Mouse (Mus musculus): ENCODE measurements at regions not wholly inside any gene's neighbourhood (a gene's known extent, or its start where the extent isn't known, plus 50 kb on each side); places are given as distances from the start of the nearest gene placed in this dataset.

GRCm38 (mm10) chr17:65015731-65016130 is 179.9 kb upstream of the 4930583I09Rik start:
- no peak for DNase-seq (ENCODE audit: low spot score in 2 of 2)

GRCm38 (mm10) chr17:65014682-65015081 is 178.8 kb upstream of the 4930583I09Rik start:
- no peak for DNase-seq (ENCODE audit: low spot score in 2 of 2)

DNA sequence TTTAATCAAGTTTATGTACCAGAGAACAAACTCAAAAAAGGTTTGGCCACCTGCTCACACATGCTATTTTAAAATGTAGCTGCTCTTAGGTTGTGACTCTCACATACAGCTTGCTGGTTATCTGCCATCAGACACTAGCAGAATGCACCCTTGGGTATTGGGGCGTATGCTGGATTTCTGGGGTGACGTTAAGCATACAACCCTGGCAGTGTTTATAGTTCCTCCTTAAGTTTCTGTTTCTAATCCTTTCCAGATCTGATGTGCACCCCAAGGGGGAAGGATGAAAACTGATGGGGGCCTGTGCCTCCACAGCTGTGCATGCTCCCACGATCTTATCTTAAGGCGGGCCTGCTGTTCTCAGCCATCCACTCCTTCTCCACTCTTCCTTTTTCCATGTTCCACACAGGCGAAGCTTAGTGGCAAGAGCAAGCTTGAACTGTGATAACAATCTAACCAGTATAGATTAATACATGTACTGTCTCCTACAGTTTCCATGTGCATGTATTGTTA is 164.8 kb upstream of the 4930583I09Rik start:
- DNase-seq (ENCODE audit: low spot score in 2 of 2): no peak

DNA sequence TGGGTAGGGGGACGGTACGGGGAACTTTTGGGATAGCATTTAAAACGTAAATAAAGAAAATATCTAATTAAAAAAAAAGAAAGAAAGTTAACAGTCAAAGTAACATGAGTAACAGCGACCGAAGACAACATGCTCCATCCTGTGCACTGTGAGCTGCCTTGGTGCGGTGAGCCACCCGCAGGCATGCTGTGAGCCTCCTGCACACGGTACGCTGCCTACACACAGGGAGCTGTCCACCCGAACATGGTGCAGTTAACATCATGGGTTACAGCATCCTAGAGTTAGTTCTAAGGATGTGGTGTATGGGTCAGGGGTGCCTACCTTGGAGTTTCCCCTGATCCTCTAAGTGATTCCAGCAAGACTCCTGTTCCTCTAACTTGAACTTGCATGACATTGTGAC is 158.6 kb upstream of the 4930583I09Rik start:
- DNase-seq (ENCODE audit: low spot score in 2 of 2): no peak

- no peak for DNase-seq (ENCODE audit: low spot score in 2 of 2)
Observed at GRCm38 (mm10) chr17:64991262-64991661, 155.4 kb upstream of the 4930583I09Rik start.

DNA sequence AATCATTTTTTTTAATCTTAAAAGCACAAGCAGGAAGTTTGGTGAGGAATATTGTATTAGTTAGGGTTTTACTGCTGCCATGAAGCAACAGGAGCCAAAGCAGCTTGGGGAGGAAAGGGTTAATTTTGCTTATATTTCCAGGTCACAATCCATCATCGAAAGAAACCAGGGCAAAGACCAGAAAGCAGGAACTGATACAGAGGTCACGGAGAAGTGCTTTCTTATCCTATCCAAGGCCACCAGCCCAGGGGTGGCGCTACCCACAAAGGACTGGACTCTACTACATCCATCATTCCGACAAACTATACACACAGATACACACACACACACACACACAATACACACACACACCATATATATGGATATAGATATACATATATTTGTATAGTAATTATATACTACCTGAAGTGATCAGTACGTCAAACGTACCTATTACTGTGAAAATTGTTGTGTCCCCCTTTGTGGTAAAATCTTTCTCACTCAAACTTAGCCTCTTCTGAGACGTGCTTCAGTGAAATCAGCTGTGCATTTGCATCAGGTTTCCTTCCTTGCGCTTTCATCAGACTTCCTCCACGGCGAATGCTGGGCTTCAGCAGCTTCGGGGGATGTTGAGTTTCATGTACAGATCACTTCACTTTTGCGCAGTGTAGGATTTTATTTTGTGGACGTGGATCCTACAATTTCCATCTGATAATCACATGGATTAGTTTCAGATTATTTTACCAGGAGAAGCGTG is 148.6 kb upstream of the 4930583I09Rik start:
- DNase-seq (ENCODE audit: low spot score in 2 of 2): no peak

DNA sequence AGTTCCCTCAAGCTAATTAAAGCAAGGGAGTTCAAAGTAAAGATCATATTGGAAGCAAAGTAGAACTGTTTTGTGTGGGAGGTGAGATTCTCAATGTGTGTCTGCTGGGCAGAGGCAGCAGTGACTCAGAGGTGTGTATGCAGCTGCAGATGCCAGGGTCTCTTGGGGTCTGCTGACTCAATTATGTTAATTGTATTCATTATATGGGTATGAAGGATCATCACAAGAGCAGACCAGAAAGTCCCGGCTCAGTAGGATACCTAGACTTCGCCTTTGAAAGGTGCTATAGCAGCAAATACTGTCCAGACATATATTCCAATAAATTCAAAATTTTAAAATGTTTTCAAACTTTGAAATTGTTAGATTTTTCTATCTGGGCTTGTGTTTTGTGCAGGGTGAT is 147.6 kb upstream of the 4930583I09Rik start:
- DNase-seq (ENCODE audit: low spot score in 2 of 2): peak in 1 of 2 experiments; percentile 3

- no peak for DNase-seq (ENCODE audit: low spot score in 2 of 2)
Observed at GRCm38 (mm10) chr17:64964153-64964552, 128.3 kb upstream of the 4930583I09Rik start.

GRCm38 (mm10) chr17:64961887-64962286 is 126.0 kb upstream of the 4930583I09Rik start:
- DNase-seq (ENCODE audit: low spot score in 2 of 2): no peak

DNA sequence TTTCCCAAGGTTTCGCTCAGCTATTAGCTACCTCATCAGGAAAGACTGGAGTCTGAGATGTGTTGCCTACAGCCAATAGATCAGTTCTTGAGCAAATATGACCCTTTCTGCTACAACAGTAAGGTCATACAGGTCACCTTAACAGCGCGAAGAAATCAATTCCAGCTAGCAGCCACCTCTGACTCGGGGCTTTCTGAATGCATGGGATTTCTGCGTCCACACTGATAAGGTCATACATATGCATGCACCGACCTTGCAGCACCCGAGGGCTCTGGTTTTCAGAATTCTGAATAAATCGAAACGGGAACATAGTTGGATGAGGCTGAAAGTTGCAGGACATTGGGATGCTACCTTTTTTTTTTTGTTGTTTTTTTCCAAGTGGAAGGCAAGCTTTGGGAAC is 121.6 kb upstream of the 4930583I09Rik start:
- no peak for DNase-seq (ENCODE audit: low spot score in 2 of 2)

- DNase-seq (ENCODE audit: low spot score in 2 of 2): no peak
Observed at GRCm38 (mm10) chr17:64956506-64956905, 120.6 kb upstream of the 4930583I09Rik start.

DNA sequence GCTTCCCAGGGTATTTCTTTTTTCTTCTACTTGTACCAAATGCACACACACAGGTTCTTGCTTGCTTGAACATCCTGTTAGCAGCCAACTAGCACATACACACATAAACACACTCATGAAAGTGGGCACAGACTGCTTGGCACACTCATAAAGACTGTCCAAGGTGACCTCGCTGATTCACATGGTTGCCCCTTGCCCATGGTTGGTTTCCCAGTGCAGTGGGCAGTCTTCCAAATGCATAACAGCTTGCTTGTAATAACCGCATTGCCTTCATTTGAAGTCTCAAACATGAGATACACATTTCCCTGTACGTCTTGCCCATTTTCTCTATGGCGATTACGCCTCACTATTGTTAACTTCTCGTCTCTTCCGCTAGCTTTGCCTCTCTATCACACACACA is 117.4 kb upstream of the 4930583I09Rik start:
- no peak for DNase-seq (ENCODE audit: low spot score in 2 of 2)

- DNase-seq (ENCODE audit: low spot score in 2 of 2): no peak
Observed at GRCm38 (mm10) chr17:64951625-64951940, 115.7 kb upstream of the 4930583I09Rik start.

GRCm38 (mm10) chr17:64950802-64951624 is 115.1 kb upstream of the 4930583I09Rik start:
- DNase-seq (ENCODE audit: low spot score in 2 of 2): no peak

DNA sequence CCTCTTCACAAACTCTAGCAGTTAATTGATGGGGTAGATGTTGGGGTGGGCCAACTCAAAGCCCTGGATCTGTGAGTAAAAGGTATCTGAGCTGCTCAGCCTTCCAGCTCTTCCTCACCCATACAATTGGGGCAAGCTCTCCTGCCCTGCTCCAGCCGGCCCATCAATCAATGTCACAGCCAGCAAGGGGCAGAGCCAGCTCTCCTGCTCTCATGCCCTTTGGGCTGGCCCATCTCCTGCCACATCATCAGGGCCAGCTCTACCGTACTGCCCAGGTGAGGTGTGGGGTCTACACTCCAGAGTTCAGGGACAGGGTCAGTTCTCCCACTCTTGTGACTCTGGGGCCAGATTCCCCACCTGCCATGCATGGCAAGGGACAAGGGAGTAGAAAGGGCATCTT is 107.3 kb upstream of the 4930583I09Rik start:
- no peak for DNase-seq (ENCODE audit: low spot score in 2 of 2)

DNA sequence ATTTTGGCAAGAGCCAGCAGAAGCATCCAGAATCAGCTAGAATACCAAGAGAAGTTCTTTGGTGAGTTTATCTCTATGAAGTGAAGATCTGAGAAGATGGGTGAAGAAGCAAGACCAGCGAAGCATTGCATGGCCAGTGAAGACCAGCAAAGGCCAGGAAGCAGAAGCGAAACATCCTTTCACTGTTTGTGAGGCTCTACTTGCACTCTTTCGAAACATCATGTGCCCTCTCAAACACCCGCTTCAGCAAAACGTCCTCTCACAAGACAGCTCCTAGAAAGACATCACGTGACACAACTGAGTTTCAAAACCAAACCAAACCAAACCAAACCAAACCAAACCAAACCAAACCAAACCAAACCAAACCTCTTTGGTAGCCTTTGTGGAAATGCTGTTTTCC is 105.7 kb upstream of the 4930583I09Rik start:
- DNase-seq (ENCODE audit: low spot score in 2 of 2): no peak

DNA sequence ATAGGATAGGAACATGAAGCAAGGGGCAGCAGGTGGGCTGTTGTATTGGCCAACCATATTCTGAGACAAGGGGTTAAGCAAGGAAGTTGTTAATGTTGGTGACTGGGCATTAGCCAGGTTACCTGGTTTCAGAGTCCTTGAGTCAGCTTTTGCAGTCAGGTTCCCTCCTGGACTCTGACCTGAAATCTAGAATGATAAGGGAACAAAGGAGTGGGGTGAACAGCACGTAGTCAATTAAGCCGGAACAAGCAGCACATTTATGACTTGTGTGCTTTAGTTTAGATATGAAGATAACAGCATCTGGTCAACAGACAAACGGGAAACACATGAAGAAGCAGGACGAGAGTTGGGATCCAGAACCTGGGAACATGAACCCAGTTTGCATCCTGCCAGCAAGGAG is 99.8 kb upstream of the 4930583I09Rik start:
- no peak for DNase-seq (ENCODE audit: low spot score in 2 of 2)

DNA sequence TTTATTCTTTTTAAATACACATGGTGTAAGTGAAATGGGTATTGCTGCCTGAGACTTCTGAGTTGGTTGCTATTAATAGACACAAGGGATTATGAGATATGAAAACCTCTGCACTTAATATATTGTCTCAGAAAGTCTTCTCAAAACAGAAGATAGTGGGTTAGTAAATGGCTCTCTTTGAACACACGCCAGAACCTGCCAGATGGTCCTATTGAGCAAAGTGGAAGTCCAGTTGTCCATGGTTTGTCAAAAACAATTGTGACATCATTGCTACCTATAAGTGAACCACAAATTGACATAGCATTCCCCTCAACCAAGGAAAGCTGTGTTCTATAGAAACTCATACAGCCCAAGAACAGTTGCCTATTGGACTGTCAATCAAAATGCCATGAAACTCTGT is 98.5 kb upstream of the 4930583I09Rik start:
- no peak for DNase-seq (ENCODE audit: low spot score in 2 of 2)

DNA sequence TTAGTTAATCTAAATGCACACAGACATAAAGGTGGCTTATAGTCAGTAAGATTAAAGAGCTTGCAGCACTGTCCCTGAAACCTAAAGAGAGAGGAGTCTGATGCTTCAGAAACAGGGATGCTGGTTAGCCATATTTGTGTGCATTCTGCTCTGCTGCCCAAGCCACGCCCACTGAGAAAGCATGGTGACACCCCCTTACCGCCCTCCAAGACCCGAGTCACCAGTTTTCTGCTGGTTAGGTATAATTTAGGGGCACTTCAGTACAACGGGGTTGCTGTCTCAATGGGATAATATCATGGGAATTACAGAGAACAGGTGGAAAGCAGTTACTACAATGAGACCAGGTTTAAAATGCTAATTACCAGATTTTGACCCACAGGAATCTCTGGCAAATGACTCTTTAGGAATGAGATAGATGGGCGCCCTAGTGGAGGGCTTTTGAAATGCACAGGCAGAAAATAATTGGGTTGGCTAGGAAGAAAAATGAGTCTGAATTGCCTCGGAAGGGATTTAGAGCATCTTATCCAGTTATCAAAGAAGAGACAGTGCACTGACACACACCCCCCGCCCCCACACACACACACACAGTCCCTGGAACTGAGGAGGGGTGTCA is 95.1 kb upstream of the 4930583I09Rik start:
- DNase-seq (ENCODE audit: low spot score in 2 of 2): no peak

DNA sequence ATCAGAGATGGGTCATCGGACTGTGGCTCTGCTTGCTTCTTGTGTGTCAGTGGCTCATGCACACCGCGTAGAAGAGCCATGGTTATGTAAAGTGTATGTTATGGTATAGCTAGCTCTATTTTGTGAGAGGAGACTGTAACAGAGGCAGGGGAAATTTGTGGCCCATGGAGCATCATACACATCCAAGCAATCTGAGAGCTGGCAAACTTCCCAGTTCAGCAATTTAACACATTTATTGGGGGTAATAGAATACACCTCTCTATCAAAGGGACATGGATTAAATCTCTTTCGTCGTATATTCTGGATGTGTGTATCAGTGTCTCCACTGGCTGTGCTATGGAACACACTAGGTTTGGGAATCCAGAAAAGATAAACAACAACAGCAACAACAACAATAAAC is 87.9 kb upstream of the 4930583I09Rik start:
- DNase-seq (ENCODE audit: low spot score in 2 of 2): no peak

- DNase-seq (ENCODE audit: low spot score in 2 of 2): no peak
Observed at GRCm38 (mm10) chr17:64922235-64922634, 86.4 kb upstream of the 4930583I09Rik start.

DNA sequence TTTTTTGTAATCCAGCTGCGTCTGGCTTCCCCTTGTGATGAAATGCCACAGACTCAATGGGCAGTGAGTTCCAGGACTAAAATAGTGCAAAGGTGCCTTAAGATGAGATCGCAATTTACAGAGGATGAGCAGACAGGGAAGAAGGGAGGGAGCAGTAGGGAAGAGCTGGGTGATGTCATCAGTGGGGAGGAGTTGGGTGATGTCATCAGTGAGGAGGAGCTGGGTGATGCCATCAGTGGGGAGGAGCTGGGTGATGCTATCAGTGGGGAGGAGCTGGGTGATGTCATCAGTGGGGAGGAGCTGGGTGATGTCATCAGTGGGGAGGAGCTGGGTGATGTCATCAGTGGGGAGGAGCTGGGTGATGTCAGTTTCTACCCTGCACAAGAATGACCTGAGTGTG is 84.4 kb upstream of the 4930583I09Rik start:
- DNase-seq (ENCODE audit: low spot score in 2 of 2): no peak

GRCm38 (mm10) chr17:64917830-64918229 is 82.0 kb upstream of the 4930583I09Rik start:
- DNase-seq (ENCODE audit: low spot score in 2 of 2): no peak
